Mouse (Mus musculus): ENCODE results near the gene Aak1.
"Not testable (repeated sequence)": the region's sequence is repeated elsewhere in the genome, so short reads cannot be mapped to it uniquely, and the experiment has no call there.

Gene Aak1

GRCm38 (mm10) chr6:87028881-87029280 lies 179.6 kb downstream of the Aak1 start:
- DNase-seq = no peak

- not testable (repeated sequence) for DNase-seq
These were observed 182.0 kb downstream of the Aak1 start for GRCm38 (mm10) chr6:87031310-87031709.

- DNase-seq = no peak
These were observed 183.1 kb downstream of the Aak1 start for GRCm38 (mm10) chr6:87032401-87032800.

GRCm38 (mm10) chr6:87034395-87034794 lies 185.1 kb downstream of the Aak1 start:
- no peak for DNase-seq

- no peak for DNase-seq
These were observed 188.7 kb downstream of the Aak1 start for GRCm38 (mm10) chr6:87037826-87038620.

GRCm38 (mm10) chr6:87039161-87039560 lies 189.8 kb downstream of the Aak1 start:
- DNase-seq = no peak

GRCm38 (mm10) chr6:87040971-87041370 lies 191.7 kb downstream of the Aak1 start:
- DNase-seq = no peak

- no peak for DNase-seq
These were observed 192.1 kb downstream of the Aak1 start for GRCm38 (mm10) chr6:87041431-87041830.

- DNase-seq = no peak
These were observed 192.7 kb downstream of the Aak1 start for GRCm38 (mm10) chr6:87042004-87042336.

GRCm38 (mm10) chr6:87042337-87043130 lies 193.2 kb downstream of the Aak1 start, which contains the start of gene Gfpt1:
Gene Gfpt1 (plus strand): TSS chr6:87042846.
- DNase-seq = peak; percentile 97 to 99

- no peak for DNase-seq
These were observed 193.8 kb downstream of the Aak1 start for GRCm38 (mm10) chr6:87043131-87043516.

GRCm38 (mm10) chr6:87044895-87045294 lies 195.6 kb downstream of the Aak1 start:
- no peak for DNase-seq

- no peak for DNase-seq
These were observed 196.2 kb downstream of the Aak1 start for GRCm38 (mm10) chr6:87045507-87045906.

GRCm38 (mm10) chr6:87048712-87049111 lies 199.4 kb downstream of the Aak1 start:
- DNase-seq = not testable (repeated sequence)

- no peak for DNase-seq
These were observed 202.6 kb downstream of the Aak1 start for GRCm38 (mm10) chr6:87051886-87052425.
